Mouse (Mus musculus) liver, embryonic 14.5 days (tissue): ENCODE results near the gene Mapkapk3. TPM values are rescaled to one million over a fixed set of nuclear protein-coding genes. Genes with fewer than 3 reads are reported as not detected.

ENCODE experiments used
- ATAC-seq: fragments of 200-750 bp; cut with Nextera tagmentation; 2 replicates; pipeline ENCODE4 v1.8.0; 2017; ENCODE audit warnings: moderate number of reproducible peaks, mild to moderate bottlenecking, moderate library complexity; ENCODE audit not compliant: insufficient read depth
- DNase-seq, 3 experiments: peaks; one replicate each; pipeline ENCODE4 v3.0.0-alpha.2; 2012 to 2013; ENCODE audit warnings: low read depth in 3 of 3, low spot score in 3 of 3
- H3K27ac ChIP-seq: fragments of 300-500 bp; sonication (generic); 2 replicates; pipeline ENCODE4 v1.5.1; 2014; ENCODE audit warnings: moderate library complexity, mild to moderate bottlenecking, control low read depth, inconsistent platforms
- H3K27me3 ChIP-seq: fragments of 300-500 bp; sonication (generic); 2 replicates; pipeline ENCODE4 v1.6.1; 2014; ENCODE audit warnings: mild to moderate bottlenecking, low read length, moderate library complexity; ENCODE audit not compliant: control insufficient read depth, insufficient read depth
- H3K36me3 ChIP-seq: fragments of 300-500 bp; sonication (generic); replicated peaks from 2 replicates; pipeline ENCODE4 v1.6.1; 2014; ENCODE audit warnings: low read depth; ENCODE audit not compliant: control insufficient read depth, insufficient read depth
- H3K4me1 ChIP-seq, 2 experiments: fragments of 200-500 bp in 1 of 2; fragments of 300-500 bp in 1 of 2; sonication (generic) in 1 of 2; replicated peaks; 2 replicates each; pipeline ENCODE4 v1.6.1; 2012 to 2014; ENCODE audit warnings: antibody characterized with exemption in 1 of 2, inconsistent platforms in 1 of 2, low read length in 1 of 2; ENCODE audit not compliant: control insufficient read depth in 2 of 2, insufficient read depth in 2 of 2
- H3K4me2 ChIP-seq: fragments of 300-500 bp; sonication (generic); 2 replicates; pipeline ENCODE4 v1.6.1; 2014; ENCODE audit warnings: low read depth, mild to moderate bottlenecking, control low read depth, moderate library complexity
- H3K4me3 ChIP-seq, 2 experiments: fragments of 200-500 bp in 1 of 2; fragments of 300-500 bp in 1 of 2; sonication (generic) in 1 of 2; 2 replicates each; pipeline ENCODE4 v1.5.1; 2012 to 2014; ENCODE audit warnings: low read depth in 2 of 2, low read length in 2 of 2, mild to moderate bottlenecking in 2 of 2, control low read depth in 1 of 2, inconsistent platforms in 1 of 2, moderate library complexity in 1 of 2; ENCODE audit not compliant: insufficient read depth in 1 of 2
- H3K9ac ChIP-seq: fragments of 300-500 bp; sonication (generic); replicated peaks from 2 replicates; pipeline ENCODE4 v1.6.1; 2014; ENCODE audit warnings: mild to moderate bottlenecking, control low read depth, moderate library complexity
- H3K9me3 ChIP-seq: fragments of 300-500 bp; sonication (generic); 2 replicates; pipeline ENCODE4 v1.6.1; 2016; ENCODE audit warnings: low read length, mixed read lengths; ENCODE audit not compliant: control insufficient read depth
- CTCF ChIP-seq: IDR thresholded peaks from 2 replicates; pipeline ENCODE4 v1.5.1; 2016; ENCODE audit warnings: antibody characterized with exemption, low read depth, control low read depth
- EP300 ChIP-seq: IDR thresholded peaks from 2 replicates; pipeline ENCODE4 v1.6.1; 2016; ENCODE audit warnings: antibody characterized with exemption, low read depth
- WGBS: fragments of 180-500 bp; shearing (Covaris S2); extraction: QIAGEN DNeasy Blood & Tissue Kit; methylation state at CpG from one replicate; pipeline ENCODE4 v1.1.7; 2014; ENCODE audit not compliant: insufficient replicate concordance; 5-methylcytosine and 5-hydroxymethylcytosine counted together
- polyA plus RNA-seq, 2 experiments: library from polyadenylated mRNA; depleted of rRNA in 1 of 2; stranded (reverse) in 1 of 2; unstranded in 1 of 2; fragments of >200 nt; fragmentation: Nextera tagmentation in 1 of 2; extraction: Ambion mirVana in 1 of 2; gene quantifications; 2 replicates each; pipeline versions ENCODE4 v1.2.1 to v1.2.3; 2012 to 2014

The Mapkapk3 gene
- polyA plus RNA-seq, 2 experiments = 6.2 to 8.0 TPM

DNA sequence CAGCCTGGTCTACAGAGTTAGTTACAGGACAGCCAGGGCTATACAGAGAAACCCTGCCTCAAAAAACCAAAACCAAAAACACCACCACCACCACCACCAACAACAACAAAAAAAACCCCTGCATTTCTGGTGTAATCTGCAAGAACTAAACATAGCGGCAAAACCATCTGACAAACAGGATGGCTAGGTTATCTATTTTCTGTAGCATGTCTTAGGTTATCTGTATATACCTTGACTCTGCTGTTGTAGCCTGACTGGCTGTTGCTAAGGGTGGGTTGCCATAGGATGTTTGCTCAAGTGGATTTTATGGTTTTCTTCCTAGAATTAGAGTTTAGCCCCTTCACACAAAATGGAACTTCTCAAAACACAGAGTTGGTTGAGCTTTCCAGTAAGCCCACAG, 19.9 kb downstream of the Mapkapk3 start:
- WGBS = 41% methylated on average over 1 of the region's 1 CpGs
- Histone ChIP-seq H3K4me1 (peaks cover 2 to 31% of the 10 kb centered on the region in 2 experiments; a peak in 3 of 4 replicates), H3K27ac (no peak overlapping the region), H3K36me3 (no peaks in the 10 kb centered on the region), H3K27me3 (no peaks in the 10 kb centered on the region), H3K9ac (no peak overlapping the region), H3K4me3 (no peak overlapping the region), H3K9me3 (no peaks in the 10 kb centered on the region), H3K4me2 (no peak overlapping the region)
- ATAC-seq (no peak), DNase-seq (no peak)
- TF ChIP-seq EP300 = no peak
- TF ChIP-seq CTCF = no peak

DNA sequence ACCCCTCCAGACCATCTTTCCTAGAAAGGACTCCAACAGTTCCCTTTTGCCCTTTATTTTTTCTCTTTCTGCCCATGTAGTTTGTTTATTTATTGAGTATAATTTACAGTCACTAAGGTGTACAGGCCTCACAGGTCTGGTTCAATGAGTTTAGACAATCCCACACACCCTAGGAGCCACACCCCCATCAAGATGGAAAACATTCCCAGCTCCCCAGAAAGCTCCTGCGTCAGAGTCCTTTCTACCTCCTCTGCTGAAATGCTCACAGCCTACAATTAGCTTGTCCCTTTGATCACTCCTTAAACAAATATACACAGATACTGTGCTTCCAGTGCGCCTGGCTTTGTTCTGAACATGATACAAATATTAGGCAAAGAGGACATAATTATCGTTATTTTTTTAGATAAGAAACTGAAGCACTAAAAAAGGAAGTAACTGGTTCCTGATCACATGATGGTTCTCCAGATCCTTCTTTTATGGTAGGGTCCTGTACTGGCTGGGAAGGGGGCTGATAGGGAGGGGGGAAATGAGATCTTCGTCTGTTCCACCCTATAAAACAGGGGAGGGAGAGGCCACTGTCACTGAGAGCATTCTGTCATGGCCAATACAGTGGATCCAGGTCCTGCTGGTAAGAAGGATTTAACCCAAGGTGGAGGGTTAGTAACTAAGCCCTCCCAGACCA, 21.8 kb downstream of the Mapkapk3 start:
- Histone ChIP-seq H3K27ac (no peak overlapping the region), H3K27me3 (no peaks in the 10 kb centered on the region), H3K4me3 (no peak overlapping the region), H3K36me3 (no peaks in the 10 kb centered on the region), H3K9me3 (no peaks in the 10 kb centered on the region), H3K4me1 (peaks cover 2 to 26% of the 10 kb centered on the region in 2 experiments; a peak in 3 of 4 replicates), H3K9ac (no peak overlapping the region), H3K4me2 (no peak overlapping the region)
- 28% methylated on average over 4 of the region's 4 CpGs for WGBS
- DNase-seq (no peak), ATAC-seq (no peak)
- TF ChIP-seq CTCF (no peak), EP300 (no peak)

DNA sequence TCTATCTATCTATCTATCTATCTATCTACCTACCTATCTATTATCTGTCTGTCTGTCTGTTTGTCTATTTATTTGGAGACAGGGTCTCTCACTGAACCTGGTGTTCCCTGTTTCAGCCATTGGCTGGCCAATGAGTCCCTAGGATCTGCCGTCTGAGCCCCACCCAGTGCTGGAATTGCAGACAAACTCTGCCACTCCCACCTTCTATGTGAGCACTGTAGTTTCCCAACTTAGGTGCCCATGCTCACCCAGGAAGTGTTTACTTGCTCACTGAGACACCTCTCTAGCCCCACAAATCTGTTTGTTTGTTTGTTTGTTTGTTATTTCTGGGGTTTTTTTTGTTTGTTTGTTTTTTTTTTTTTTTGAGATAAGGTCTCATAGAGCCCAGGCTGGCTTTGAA, 22.6 kb downstream of the Mapkapk3 start:
- Histone ChIP-seq H3K4me3 (no peak overlapping the region), H3K27me3 (no peaks in the 10 kb centered on the region), H3K4me2 (no peak overlapping the region), H3K36me3 (no peaks in the 10 kb centered on the region), H3K4me1 (peaks cover 2 to 20% of the 10 kb centered on the region in 2 experiments; a peak in 3 of 4 replicates), H3K27ac (no peak overlapping the region), H3K9me3 (no peaks in the 10 kb centered on the region), H3K9ac (no peak overlapping the region)
- no peak for TF ChIP-seq EP300
- no peak for TF ChIP-seq CTCF
- DNase-seq (no peak), ATAC-seq (no peak)
- 32% methylated on average over 1 of the region's 1 CpGs for WGBS

GRCm38 (mm10) chr9:107264731-107265130, 24.9 kb downstream of the Mapkapk3 start:
- Histone ChIP-seq H3K4me3 (no peak overlapping the region), H3K36me3 (no peaks in the 10 kb centered on the region), H3K27me3 (no peaks in the 10 kb centered on the region), H3K9ac (no peak overlapping the region), H3K27ac (no peak overlapping the region), H3K4me1 (0 out of 4 replicates have a peak, but pooled peaks cover 0 to 2% of the 10 kb centered on the region in 2 experiments), H3K9me3 (no peaks in the 10 kb centered on the region), H3K4me2 (no peak overlapping the region)
- 47% methylated on average over 3 of the region's 3 CpGs for WGBS
- DNase-seq (no peak), ATAC-seq (no peak)
- no peak for TF ChIP-seq CTCF
- no peak for TF ChIP-seq EP300

DNA sequence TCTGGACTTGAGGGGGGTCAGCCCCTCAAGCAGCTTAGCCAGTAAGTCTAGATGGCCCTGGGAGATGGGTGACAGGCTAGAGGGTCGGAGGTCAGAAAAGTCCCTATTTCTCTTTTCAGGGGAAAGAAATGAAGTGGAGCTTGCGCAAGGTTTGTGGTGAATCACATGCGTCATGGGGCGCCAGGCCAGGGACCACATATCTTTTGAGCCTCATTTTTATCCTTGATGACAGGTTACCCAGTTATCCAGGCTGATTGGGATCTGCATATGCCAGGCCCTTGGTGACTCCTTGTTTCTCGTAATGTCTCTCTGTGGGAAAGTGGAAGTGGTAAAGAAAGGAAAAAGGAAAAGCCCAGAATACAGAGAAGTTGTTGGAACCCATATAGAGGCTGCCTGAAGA, 25.8 kb downstream of the Mapkapk3 start:
- WGBS = 70% methylated on average over 5 of the region's 5 CpGs
- ATAC-seq = no peak

More for the DNA sequence above, 25.8 kb downstream of the Mapkapk3 start:
- no peaks in the 10 kb centered on the region for H3K36me3 ChIP-seq
- no peak overlapping the region for H3K9ac ChIP-seq
- H3K4me1 ChIP-seq = 0 out of 4 replicates have a peak, but pooled peaks cover 0 to 2% of the 10 kb centered on the region in 2 experiments
- TF ChIP-seq EP300 = no peak
- TF ChIP-seq CTCF = no peak
- no peaks in the 10 kb centered on the region for H3K9me3 ChIP-seq
- H3K27me3 ChIP-seq = no peaks in the 10 kb centered on the region
- no peak overlapping the region for H3K4me3 ChIP-seq
- DNase-seq = no peak
- no peak overlapping the region for H3K4me2 ChIP-seq
- no peak overlapping the region for H3K27ac ChIP-seq
